31 mouse cellular contexts compared by ENCODE assay signal in the genomic region with DNA sequence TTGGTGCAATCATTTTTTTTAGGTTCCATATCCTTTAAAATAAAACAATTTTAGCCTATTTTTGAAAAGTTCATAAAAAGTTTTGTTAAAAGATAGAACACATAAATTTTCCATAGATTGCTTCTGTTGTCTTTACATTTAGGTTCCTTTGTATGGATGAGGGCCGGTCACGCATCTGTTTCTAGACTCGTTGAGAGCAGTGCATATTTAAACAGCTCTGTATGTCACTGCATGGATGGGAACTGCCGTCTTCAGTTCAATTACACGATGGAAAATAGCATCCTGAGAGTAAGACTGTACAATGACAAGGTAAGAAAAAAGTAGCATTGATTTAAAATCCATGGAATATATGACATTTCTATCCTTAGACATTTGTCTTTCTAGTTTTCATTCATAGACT.
"Had no signal": no experiment of that assay in that cellular context is flagged by ENCODE, and none has a peak within 500 bp of the region (broad histone marks: within the 10 kb centered on the region; RNA-seq: fewer than 3 reads in every experiment).

No protein-coding gene starts in this region.

- H3K4me1 ChIP-seq: limb, embryonic 10.5 days; limb, embryonic 12.5 days; limb, embryonic 13.5 days; limb, embryonic 15.5 days; liver, embryonic 12.5 days; liver, embryonic 13.5 days; liver, embryonic 15.5 days; lung, embryonic 15.5 days; megakaryocyte, embryonic 14.5 days; midbrain, embryonic 10.5 days; midbrain, embryonic 12.5 days; midbrain, embryonic 13.5 days; midbrain, embryonic 15.5 days had no signal

- H3K27me3 ChIP-seq: limb, embryonic 12.5 days; limb, embryonic 13.5 days; limb, embryonic 15.5 days; liver, embryonic 12.5 days; liver, embryonic 13.5 days; liver, embryonic 15.5 days; lung, embryonic 15.5 days; megakaryocyte, embryonic 14.5 days; midbrain, embryonic 12.5 days; midbrain, embryonic 13.5 days; midbrain, embryonic 15.5 days had no signal

- H3K27ac ChIP-seq: limb, embryonic 10.5 days; limb, embryonic 12.5 days; limb, embryonic 13.5 days; limb, embryonic 15.5 days; liver, embryonic 12.5 days; liver, embryonic 13.5 days; liver, embryonic 14.5 days; liver, embryonic 15.5 days; lung, embryonic 15.5 days; macrophage; midbrain, embryonic 10.5 days; midbrain, embryonic 12.5 days; midbrain, embryonic 13.5 days; midbrain, embryonic 15.5 days had no signal

- H3K4me3 ChIP-seq: limb, embryonic 10.5 days; limb, embryonic 12.5 days; limb, embryonic 13.5 days; limb, embryonic 15.5 days; liver, embryonic 12.5 days; liver, embryonic 13.5 days; liver, embryonic 15.5 days; lung, embryonic 15.5 days; megakaryocyte, embryonic 14.5 days; midbrain, embryonic 10.5 days; midbrain, embryonic 12.5 days; midbrain, embryonic 13.5 days; midbrain, embryonic 15.5 days; myocyte had no signal

- H3K9me3 ChIP-seq: limb, embryonic 10.5 days; limb, embryonic 12.5 days; limb, embryonic 13.5 days; limb, embryonic 15.5 days; liver, embryonic 12.5 days; liver, embryonic 13.5 days; liver, embryonic 15.5 days; lung, embryonic 15.5 days; megakaryocyte, embryonic 14.5 days; midbrain, embryonic 10.5 days; midbrain, embryonic 12.5 days; midbrain, embryonic 13.5 days; midbrain, embryonic 15.5 days had no signal

- DNase-seq: left cerebral cortex, postnatal 4 days; liver; liver, embryonic 13.5 days; liver, postnatal 0 days; lung, adult 18-20 months; lung, adult 2 months; lung, embryonic 14.5 days; lung, postnatal 10 days; lung, postnatal 14 days; lung, postnatal 36 days; lung, postnatal 4 days; midbrain, embryonic 14.5 days had no signal

- ATAC-seq: liver, embryonic 12.5 days; liver, postnatal 0 days; lung, postnatal 0 days; midbrain, embryonic 13.5 days; midbrain, embryonic 15.5 days; midbrain, embryonic 16.5 days had no signal

- H3K4me2 ChIP-seq: limb, embryonic 12.5 days; limb, embryonic 13.5 days; limb, embryonic 15.5 days; liver, embryonic 11.5 days; liver, embryonic 12.5 days; liver, embryonic 13.5 days; liver, embryonic 15.5 days; lung, embryonic 14.5 days; lung, embryonic 15.5 days; midbrain, embryonic 11.5 days; midbrain, embryonic 12.5 days; midbrain, embryonic 13.5 days; midbrain, embryonic 15.5 days had no signal

- H3K36me3 ChIP-seq: limb, embryonic 10.5 days; limb, embryonic 12.5 days; limb, embryonic 13.5 days; limb, embryonic 15.5 days; liver, embryonic 12.5 days; liver, embryonic 13.5 days; liver, embryonic 15.5 days; lung, embryonic 15.5 days; midbrain, embryonic 10.5 days; midbrain, embryonic 12.5 days; midbrain, embryonic 13.5 days; midbrain, embryonic 15.5 days had no signal

- H3K9ac ChIP-seq: limb, embryonic 12.5 days; limb, embryonic 13.5 days; limb, embryonic 15.5 days; liver, embryonic 12.5 days; liver, embryonic 13.5 days; liver, embryonic 14.5 days; liver, embryonic 15.5 days; liver, postnatal 0 days; lung, embryonic 14.5 days; lung, embryonic 15.5 days; midbrain, embryonic 12.5 days; midbrain, embryonic 13.5 days; midbrain, embryonic 15.5 days had no signal
